Mouse (Mus musculus) monocyte, adult 5-6 weeks (primary cell): Measurements from ENCODE around the gene Pabpn1l. TPM values are rescaled to one million over a fixed set of nuclear protein-coding genes. Genes with fewer than 3 reads are reported as not detected.
"Not testable (repeated sequence)": the region's sequence is repeated elsewhere in the genome, so short reads cannot be mapped to it uniquely, and the experiment has no call there.

ENCODE experiments used
- ATAC-seq: fragments of 153-309, 156-312 bp; replicated peaks from 2 replicates; pipeline ENCODE4 v1.8.0; 2017; ENCODE audit warnings: mild to moderate bottlenecking; ENCODE audit not compliant: low TSS enrichment, insufficient number of reproducible peaks, severe bottlenecking, poor library complexity, low FRiP score
- total RNA-seq: library from RNA; stranded (forward); fragments of 200-1000, 200-491, 200-594 nt; gene quantifications from 3 replicates; pipeline ENCODE4 v1.2.3, GENCODE M21; 2017

Pabpn1l gene
- total RNA-seq, 1 experiment from 2014 or later, result not detected

- no peak for ATAC-seq
Measured at GRCm38 (mm10) chr8:122586749-122587148, 35.8 kb downstream of the Pabpn1l start.

GRCm38 (mm10) chr8:122586171-122586570 is 36.4 kb downstream of the Pabpn1l start:
- no peak for ATAC-seq

DNA sequence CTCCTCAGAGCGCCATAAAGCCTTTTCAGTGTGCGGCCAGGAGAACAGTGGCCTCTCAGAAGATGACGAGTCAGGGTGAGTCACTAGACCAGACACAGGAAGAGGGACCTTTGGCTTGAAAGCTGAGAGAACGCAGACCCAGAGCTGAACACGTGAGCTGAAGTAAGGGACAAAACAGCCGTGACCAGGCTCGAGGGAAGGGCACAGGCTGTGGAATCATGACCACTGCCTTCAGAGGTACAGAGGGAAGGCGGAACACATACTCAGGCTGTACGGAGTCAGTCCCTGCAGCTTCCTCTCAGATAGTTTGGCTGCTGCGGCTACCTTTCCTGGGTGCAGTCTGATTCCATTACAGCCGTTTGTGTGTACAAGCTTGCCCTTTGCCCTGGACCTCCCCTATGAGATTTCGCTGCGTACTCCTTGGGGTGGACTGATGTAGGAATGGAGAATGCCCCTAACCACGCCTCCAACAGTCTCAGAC is 37.1 kb downstream of the Pabpn1l start:
- ATAC-seq, result peak; percentile 45

DNA sequence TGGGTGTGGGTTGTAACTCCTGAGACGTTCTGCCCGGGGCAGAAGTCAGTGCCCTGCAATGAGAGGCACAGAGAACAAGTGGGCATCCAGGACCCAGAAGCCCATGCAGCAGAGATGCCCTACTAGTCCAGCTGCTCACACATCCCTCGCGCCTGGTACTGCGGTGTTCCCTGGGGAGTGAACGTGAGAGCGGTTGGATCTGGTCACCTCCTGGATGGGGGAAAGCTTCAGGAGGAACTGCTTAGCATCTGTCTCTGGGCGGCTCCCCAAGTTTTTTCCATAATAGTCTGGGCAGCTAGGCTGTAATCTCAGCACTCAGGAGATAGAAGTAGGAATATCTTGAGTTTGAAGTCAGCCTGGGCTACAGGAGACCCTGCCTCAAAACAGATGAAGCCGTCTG is 37.6 kb downstream of the Pabpn1l start:
- no peak for ATAC-seq

- ATAC-seq, result no peak
Measured at GRCm38 (mm10) chr8:122580926-122581325, 41.6 kb downstream of the Pabpn1l start.

DNA sequence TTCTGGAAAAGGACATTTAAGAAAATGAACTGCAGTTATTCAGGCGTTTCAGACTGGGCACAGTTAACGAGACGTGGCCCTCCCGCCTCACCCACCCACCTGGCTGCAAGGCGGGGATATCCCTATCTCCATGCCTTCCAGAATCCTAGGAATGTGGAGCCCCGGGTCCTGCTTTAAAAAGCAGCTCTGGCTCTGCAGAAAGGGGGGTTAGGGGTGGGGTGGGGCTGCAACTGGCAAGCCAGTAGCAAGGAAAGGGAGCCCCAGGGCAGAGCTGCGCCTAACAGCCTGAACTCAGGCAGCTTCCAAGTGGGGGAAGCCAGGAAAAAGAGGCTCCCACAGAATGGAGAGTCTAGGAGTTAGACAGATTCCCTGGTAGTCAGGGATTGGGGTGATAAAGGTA is 43.3 kb downstream of the Pabpn1l start:
- no peak for ATAC-seq

GRCm38 (mm10) chr8:122577116-122577515 is 45.4 kb downstream of the Pabpn1l start:
- ATAC-seq, result no peak

- ATAC-seq, result peak; percentile 82
Measured at GRCm38 (mm10) chr8:122576648-122577022, 45.9 kb downstream of the Pabpn1l start, which contains the start of gene Aprt. Gene Aprt (minus strand): TSS chr8:122576909.

DNA sequence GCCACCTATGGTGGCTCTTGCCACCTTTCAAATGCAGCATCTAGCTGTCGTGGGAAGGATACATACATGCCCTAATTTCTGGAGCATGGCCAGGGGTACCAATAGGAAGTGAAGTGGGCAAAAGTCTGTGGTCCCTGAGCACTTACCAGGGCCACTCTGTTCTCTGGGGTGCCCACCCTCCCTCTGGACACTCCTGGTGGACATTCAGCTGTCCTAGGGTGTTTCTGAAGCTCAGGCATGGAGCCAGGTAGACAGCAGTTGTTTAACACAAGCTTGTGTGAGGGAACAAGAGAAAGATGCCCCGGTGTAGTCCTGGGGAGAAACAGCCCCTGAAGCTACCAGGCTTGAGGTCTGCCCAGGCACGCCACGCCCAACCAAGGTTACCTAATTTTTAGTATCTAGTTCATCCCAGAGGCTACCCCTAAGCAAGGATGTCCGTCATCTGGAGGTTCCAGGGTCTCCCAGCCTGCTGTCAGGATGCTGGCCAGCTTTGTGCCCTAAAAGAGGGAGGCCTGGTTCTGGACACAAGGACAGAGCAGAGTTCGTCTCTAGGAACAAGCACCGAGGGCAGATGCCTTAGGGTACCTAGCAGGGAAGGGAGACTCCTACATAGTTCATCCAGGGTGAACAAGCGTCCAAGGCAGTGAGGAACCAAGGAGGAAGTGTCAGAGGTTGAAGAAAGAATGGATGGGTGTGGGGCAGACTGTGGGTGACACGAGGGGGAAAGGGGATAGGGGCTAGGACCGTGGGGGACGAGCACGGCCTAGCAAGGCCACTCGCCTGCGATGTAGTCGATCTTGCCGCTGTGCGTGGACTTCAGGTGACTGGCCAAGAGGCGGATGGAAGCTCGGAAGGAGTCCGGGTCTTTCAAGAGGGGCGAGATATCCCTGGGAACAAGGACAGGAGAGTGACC is 46.5 kb downstream of the Pabpn1l start:
- 0 out of 2 replicates have a peak, but pooled peaks have one; percentile 9 for ATAC-seq

DNA sequence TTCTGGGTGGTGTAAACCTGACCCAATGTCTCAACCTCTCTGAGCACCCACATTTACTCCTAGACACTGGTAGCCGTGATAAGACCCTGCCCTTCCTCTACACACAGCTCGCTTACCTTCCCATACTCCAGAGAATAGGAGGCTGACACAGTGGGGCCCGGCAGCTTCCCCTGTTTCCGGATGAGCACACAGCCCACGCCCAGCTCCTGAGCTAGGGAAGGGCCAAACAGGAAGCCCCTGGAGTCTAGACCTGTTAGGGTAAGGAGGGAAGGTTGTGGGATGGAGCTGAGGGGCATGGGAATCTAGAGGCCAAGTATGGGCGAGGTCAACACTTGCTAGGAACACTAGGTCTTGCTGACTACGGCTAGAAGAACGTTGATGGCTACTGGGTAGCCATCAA is 47.3 kb downstream of the Pabpn1l start:
- ATAC-seq, result no peak

DNA sequence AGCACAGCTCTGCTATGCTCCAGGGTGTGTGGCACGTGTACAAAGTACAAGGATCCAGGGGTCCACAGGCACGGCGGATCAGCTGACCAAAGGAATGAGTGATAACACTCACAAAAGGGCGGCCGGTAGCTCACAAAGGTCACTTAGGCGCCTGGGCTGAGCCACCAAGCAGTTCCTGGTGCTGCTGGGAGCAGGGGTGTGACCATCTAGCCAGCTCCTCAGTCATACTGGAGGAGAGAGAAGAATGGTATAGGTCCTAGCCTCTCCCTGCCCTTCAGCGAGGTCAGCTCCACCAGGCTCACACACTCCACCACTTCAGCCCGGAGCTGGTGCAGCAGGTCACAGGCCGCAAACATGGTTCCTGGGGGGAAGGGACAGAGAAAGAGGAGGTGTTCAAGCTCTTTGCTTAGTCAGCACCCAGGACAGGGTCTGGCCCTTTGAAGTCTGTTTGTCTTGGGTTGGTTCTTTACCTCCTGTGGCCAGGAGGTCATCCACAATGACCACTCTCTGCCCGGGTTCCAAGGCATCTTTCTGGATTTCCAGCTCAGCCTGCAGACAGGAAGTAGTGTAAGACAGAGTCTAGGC is 47.8 kb downstream of the Pabpn1l start:
- no peak for ATAC-seq

GRCm38 (mm10) chr8:122574264-122574663 is 48.3 kb downstream of the Pabpn1l start:
- ATAC-seq, result no peak

DNA sequence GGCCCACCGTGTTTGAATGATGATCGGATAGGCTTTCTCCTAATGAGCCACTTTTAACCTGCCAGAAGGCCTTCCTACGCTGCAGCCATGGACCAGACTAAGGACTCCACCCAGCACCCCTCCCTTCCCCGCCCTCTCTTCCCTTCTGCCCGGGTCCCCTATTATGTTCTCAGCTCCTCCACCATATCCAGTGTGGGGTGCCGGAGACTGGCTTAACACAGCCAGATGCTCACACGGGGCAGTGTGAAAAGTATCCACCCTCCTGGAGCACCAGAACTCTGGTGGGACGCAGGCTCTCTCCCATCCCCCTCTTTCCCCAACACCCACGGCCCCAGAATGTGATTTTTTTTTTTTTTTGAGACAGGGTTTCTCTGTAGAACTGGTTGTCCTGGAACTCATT is 49.0 kb downstream of the Pabpn1l start:
- no peak for ATAC-seq

GRCm38 (mm10) chr8:122573176-122573575 is 49.4 kb downstream of the Pabpn1l start:
- not testable (repeated sequence) for ATAC-seq

- ATAC-seq, result no peak
Measured at GRCm38 (mm10) chr8:122572751-122573150, 49.8 kb downstream of the Pabpn1l start.

DNA sequence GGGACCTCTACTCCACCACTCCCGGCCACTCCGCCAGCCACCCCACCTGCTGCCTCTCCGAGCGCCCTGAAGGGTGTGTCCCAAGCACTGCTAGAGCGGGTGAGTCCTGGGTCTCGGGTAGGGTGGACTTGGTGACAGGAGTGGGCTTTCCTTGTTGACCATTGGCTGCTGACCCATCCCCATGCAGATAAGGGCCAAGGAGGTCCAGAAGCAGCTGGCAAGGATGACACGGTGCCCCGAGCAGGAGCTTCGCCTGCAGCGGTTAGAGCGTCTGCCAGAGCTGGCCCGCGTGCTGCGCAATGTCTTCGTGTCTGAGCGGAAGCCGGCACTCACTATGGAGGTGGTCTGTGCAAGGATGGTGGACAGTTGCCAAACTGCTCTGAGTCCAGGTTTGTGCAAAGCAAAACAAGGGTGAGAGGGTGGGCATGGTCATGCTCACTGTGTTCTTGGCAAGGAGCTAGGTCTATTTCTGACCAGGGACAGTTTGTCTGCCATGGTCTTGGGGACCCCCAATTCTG is 50.7 kb downstream of the Pabpn1l start:
- no peak for ATAC-seq

DNA sequence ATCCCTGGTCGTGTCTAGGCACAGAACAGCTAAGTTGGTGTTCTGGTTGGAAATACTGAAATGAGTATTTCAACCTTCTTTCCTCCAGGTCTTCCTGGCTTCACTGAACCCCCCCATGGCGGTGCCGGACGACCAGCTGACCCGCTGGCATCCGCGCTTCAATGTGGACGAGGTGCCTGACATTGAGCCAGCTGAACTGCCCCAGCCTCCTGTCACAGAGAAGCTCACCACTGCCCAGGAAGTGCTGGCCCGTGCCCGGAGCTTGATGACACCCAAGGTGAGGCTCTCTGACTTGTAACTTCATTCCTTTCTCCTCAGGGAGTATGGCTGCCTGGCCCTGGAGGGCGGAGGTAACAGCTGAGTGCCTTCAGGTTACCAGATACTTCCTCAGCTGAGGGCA is 51.4 kb downstream of the Pabpn1l start:
- no peak for ATAC-seq

DNA sequence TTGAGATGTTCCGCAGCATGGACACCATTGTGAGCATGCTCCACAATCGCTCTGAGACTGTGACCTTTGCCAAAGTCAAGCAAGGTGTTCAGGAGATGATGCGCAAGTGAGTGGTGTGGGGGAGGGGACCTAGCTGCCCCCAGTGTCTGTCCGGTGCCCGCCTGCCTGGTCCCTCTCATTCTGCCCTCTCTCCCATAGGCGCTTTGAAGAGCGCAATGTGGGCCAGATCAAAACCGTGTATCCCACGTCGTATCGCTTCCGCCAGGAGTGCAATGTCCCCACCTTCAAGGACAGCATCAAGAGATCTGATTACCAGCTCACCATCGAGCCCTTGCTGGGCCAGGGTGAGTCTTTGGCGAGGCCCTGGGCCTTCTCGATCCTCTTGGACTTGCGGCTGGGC is 52.5 kb downstream of the Pabpn1l start:
- ATAC-seq, result no peak
